Comparison of ENCODE assay signal across 18 mouse cellular contexts in the genomic region with DNA sequence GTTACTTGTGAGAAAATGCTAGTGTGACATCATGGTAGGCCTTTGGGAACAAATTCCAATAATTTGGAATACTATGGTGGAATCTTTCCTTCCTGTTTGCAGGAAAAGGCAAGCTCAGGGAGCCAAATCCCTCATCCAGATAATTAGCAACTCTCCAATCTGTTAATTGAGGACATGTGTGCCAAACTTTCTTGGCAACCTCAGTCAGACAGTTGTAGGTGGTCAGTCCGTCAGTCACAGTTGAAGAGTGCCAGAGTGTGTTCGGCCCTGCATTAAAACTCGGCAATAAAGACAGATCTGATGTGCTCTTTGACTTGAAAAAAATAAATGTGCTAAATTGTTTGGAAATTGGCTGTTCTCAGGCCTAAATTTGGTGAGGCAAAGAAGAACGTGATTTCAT.
A peak's percentile ranks its signal among the peaks of the same experiment; 100 is the strongest.
DNase-seq lines count a peak whose midpoint lies in the region; ATAC-seq lines count a peak whose summit lies in the region.
"Had no signal": no experiment of that assay in that cellular context is flagged by ENCODE, and none has a peak within 500 bp of the region (broad histone marks: within the 10 kb centered on the region; RNA-seq: fewer than 3 reads in every experiment).

No protein-coding gene starts in this region.

- ATAC-seq in forebrain, embryonic 15.5 days (replicated peaks), result peak; percentile 72
- ATAC-seq in forebrain, embryonic 11.5 days (replicated peaks; ENCODE audit: low FRiP score), result no peak
- no peak for ATAC-seq in heart, embryonic 11.5 days (replicated peaks; ENCODE audit: insufficient number of reproducible peaks, low FRiP score, low TSS enrichment)
- ATAC-seq: intestine, embryonic 15.5 days; lung, postnatal 0 days had no signal

- no peak overlapping the region for H3K4me3 ChIP-seq in forebrain, embryonic 15.5 days
- H3K4me3 ChIP-seq in forebrain, embryonic 11.5 days (ENCODE audit: low read depth, low read length), result no peak overlapping the region
- no peak overlapping the region for H3K4me3 ChIP-seq in heart, embryonic 11.5 days (ENCODE audit: low read depth, low read length)
- H3K4me3 ChIP-seq: intestine, embryonic 15.5 days; liver, embryonic 15.5 days; stomach, embryonic 15.5 days had no signal

- H3K9ac ChIP-seq in forebrain, embryonic 15.5 days (replicated peaks), result no peak overlapping the region
- no peak overlapping the region for H3K9ac ChIP-seq in forebrain, embryonic 11.5 days (ENCODE audit: low read length)
- no peak overlapping the region for H3K9ac ChIP-seq in heart, embryonic 11.5 days (ENCODE audit: low read depth, low read length)
- H3K9ac ChIP-seq: intestine, embryonic 15.5 days; liver, embryonic 15.5 days; stomach, embryonic 15.5 days had no signal

- H3K9me3 ChIP-seq in forebrain, embryonic 15.5 days, result no peaks in the 10 kb centered on the region
- H3K9me3 ChIP-seq in forebrain, embryonic 11.5 days (ENCODE audit: control insufficient read depth, low read length), result no peaks in the 10 kb centered on the region
- H3K9me3 ChIP-seq in heart, embryonic 11.5 days (replicated peaks; ENCODE audit: control insufficient read depth, low read length), result no peaks in the 10 kb centered on the region
- H3K9me3 ChIP-seq: intestine, embryonic 15.5 days; liver, embryonic 15.5 days; stomach, embryonic 15.5 days had no signal

- H3K36me3 ChIP-seq in forebrain, embryonic 15.5 days, result no peaks in the 10 kb centered on the region
- no peaks in the 10 kb centered on the region for H3K36me3 ChIP-seq in forebrain, embryonic 11.5 days (ENCODE audit: control insufficient read depth, insufficient read depth, low read length)
- no peaks in the 10 kb centered on the region for H3K36me3 ChIP-seq in heart, embryonic 11.5 days (ENCODE audit: control insufficient read depth, insufficient read depth, low read length)
- H3K36me3 ChIP-seq: intestine, embryonic 15.5 days; liver, embryonic 15.5 days; stomach, embryonic 15.5 days had no signal

- no peak for DNase-seq in forebrain, embryonic 11.5 days (ENCODE audit: low spot score)
- peak; percentile 21 for DNase-seq in Muller cell, postnatal 12 days (ENCODE audit: inconsistent ontology term)
- peak; percentile 35 to 40 for DNase-seq in cerebellum, adult 18-20 months
- DNase-seq in cerebellum, postnatal 36 days, result peak; percentile 24 to 49
- DNase-seq in neural tube, embryonic 10.5 days (ENCODE audit: extremely low spot score, low spot score), result no peak
- no peak for DNase-seq in kidney, postnatal 10 days
- DNase-seq: adrenal gland, postnatal 36 days; gastrocnemius, postnatal 25 days; heart, postnatal 4 days; midbrain, embryonic 14.5 days; spleen, adult 18-20 months; thymus, adult 2 months had no signal

- H3K4me1 ChIP-seq in forebrain, embryonic 15.5 days, result peaks cover 24% of the 10 kb centered on the region
- H3K4me1 ChIP-seq in forebrain, embryonic 11.5 days (replicated peaks; ENCODE audit: control insufficient read depth, insufficient read depth, low read length), result no peaks in the 10 kb centered on the region
- H3K4me1 ChIP-seq in heart, embryonic 11.5 days (ENCODE audit: control insufficient read depth, insufficient read depth, low read length), result no peaks in the 10 kb centered on the region
- H3K4me1 ChIP-seq: intestine, embryonic 15.5 days; liver, embryonic 15.5 days; stomach, embryonic 15.5 days had no signal

- no peaks in the 10 kb centered on the region for H3K27me3 ChIP-seq in forebrain, embryonic 15.5 days
- H3K27me3 ChIP-seq in forebrain, embryonic 11.5 days (ENCODE audit: control insufficient read depth, insufficient read depth, low read length), result no peaks in the 10 kb centered on the region
- no peaks in the 10 kb centered on the region for H3K27me3 ChIP-seq in heart, embryonic 11.5 days (ENCODE audit: control insufficient read depth, insufficient read depth, low read length)
- H3K27me3 ChIP-seq: intestine, embryonic 15.5 days; liver, embryonic 15.5 days; stomach, embryonic 15.5 days had no signal

- H3K27ac ChIP-seq in forebrain, embryonic 15.5 days (replicated peaks), result peak overlapping the region; percentile 44; the same call in 1 of the 2 replicates
- no peak overlapping the region for H3K27ac ChIP-seq in forebrain, embryonic 11.5 days (ENCODE audit: low read depth, low read length)
- no peak overlapping the region for H3K27ac ChIP-seq in heart, embryonic 11.5 days (ENCODE audit: low read depth, low read length)
- H3K27ac ChIP-seq: intestine, embryonic 15.5 days; liver, embryonic 15.5 days; stomach, embryonic 15.5 days had no signal

- WGBS in forebrain, embryonic 15.5 days, result 33% methylated on average over 4 of the region's 4 CpGs
- WGBS in forebrain, embryonic 11.5 days, result 78% methylated on average over 4 of the region's 4 CpGs
- 73% methylated on average over 4 of the region's 4 CpGs for WGBS in heart, embryonic 11.5 days (ENCODE audit: insufficient replicate concordance)

- H3K4me2 ChIP-seq in forebrain, embryonic 15.5 days (replicated peaks), result no peak overlapping the region
- H3K4me2 ChIP-seq in forebrain, embryonic 11.5 days (ENCODE audit: low read depth, low read length, severe bottlenecking), result no peak overlapping the region
- no peak overlapping the region for H3K4me2 ChIP-seq in heart, embryonic 11.5 days
- H3K4me2 ChIP-seq: intestine, embryonic 15.5 days; liver, embryonic 15.5 days; stomach, embryonic 15.5 days had no signal

Comparison
In these comparisons a context has a peak if more than half of its experiments do, and no peak if none do; other contexts are left out.
1. DNase-seq: peak in Muller cell, postnatal 12 days (single experiment), cerebellum, adult 18-20 months (2 of 2) and cerebellum, postnatal 36 days (2 of 2); none in forebrain, embryonic 11.5 days (single experiment), neural tube, embryonic 10.5 days (single experiment) and kidney, postnatal 10 days (single experiment).